Mouse (Mus musculus) lung, embryonic 14.5 days (tissue): ENCODE measurements around the gene Itga2b. TPM values are rescaled to one million over a fixed set of nuclear protein-coding genes. Genes with fewer than 3 reads are reported as not detected.

Source experiments
- ATAC-seq: fragments of 200-750 bp; cut with Nextera tagmentation; 2 replicates; pipeline ENCODE4 v1.8.0; 2017; ENCODE audit warnings: mild to moderate bottlenecking, moderate TSS enrichment, moderate library complexity; ENCODE audit not compliant: insufficient read depth
- DNase-seq: peaks from one replicate; pipeline ENCODE4 v3.0.0-alpha.2; 2015
- H3K27ac ChIP-seq: fragments of 300-500 bp; sonication (generic); 2 replicates; pipeline ENCODE4 v1.5.1; 2014; ENCODE audit warnings: low read depth, mild to moderate bottlenecking, moderate library complexity
- H3K27me3 ChIP-seq: fragments of 300-500 bp; sonication (generic); 2 replicates; pipeline ENCODE4 v1.6.1; 2014; ENCODE audit warnings: low read length, control low read depth; ENCODE audit not compliant: insufficient read depth
- H3K36me3 ChIP-seq: fragments of 300-500 bp; sonication (generic); 2 replicates; pipeline ENCODE4 v1.6.1; 2014; ENCODE audit warnings: control low read depth; ENCODE audit not compliant: insufficient read depth
- H3K4me1 ChIP-seq: fragments of 300-500 bp; sonication (generic); 2 replicates; pipeline ENCODE4 v1.6.1; 2014; ENCODE audit warnings: antibody characterized with exemption, control low read depth; ENCODE audit not compliant: insufficient read depth
- H3K4me2 ChIP-seq: fragments of 300-500 bp; sonication (generic); 2 replicates; pipeline ENCODE4 v1.6.1; 2014; ENCODE audit warnings: mild to moderate bottlenecking
- H3K4me3 ChIP-seq: fragments of 300-500 bp; sonication (generic); 2 replicates; pipeline ENCODE4 v1.5.1; 2014; ENCODE audit warnings: low read depth, low read length
- H3K9ac ChIP-seq: fragments of 300-500 bp; sonication (generic); 2 replicates; pipeline ENCODE4 v1.6.1; 2014
- H3K9me3 ChIP-seq: fragments of 300-500 bp; sonication (generic); 2 replicates; pipeline ENCODE4 v1.6.1; 2016; ENCODE audit warnings: low read depth, low read length, control low read depth
- CTCF ChIP-seq: IDR thresholded peaks from 2 replicates; pipeline ENCODE4 v1.5.1; 2016; ENCODE audit warnings: antibody characterized with exemption, low read depth
- WGBS: fragments of 180-500 bp; shearing (Covaris S2); extraction: QIAGEN DNeasy Blood & Tissue Kit; methylation state at CpG from one replicate; pipeline ENCODE4 v1.1.7; 2014; 5-methylcytosine and 5-hydroxymethylcytosine counted together
- polyA plus RNA-seq: library from polyadenylated mRNA; unstranded; fragments of >200 nt; fragmentation: Nextera tagmentation; extraction: Ambion mirVana; gene quantifications from 2 replicates; pipeline ENCODE4 v1.2.1, GENCODE M21; 2014

Itga2b gene
- polyA plus RNA-seq, 1 experiment from 2014 or later: 10.1 TPM

DNA sequence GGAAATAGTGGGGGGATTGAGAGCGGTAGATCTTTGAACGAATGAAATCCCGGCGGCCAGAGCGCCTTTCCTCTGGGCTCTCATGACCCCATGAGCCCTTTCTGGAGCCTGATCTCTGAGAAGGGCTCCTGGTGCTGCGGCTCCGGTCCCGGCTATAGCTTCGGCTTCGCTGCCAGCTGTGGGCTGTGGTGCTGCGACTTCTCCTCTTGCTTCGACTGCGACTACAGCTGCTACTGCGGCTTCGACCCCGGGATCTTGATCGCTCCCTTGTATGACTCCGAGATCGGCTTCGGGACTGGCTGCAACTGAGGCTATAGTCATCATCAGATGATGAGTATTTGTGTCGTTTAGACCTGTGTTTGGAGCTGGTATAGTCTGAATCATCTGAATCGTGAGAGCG is 9.7 kb upstream of the Itga2b start:
- WGBS: 95% methylated on average over 23 of the region's 23 CpGs
- ATAC-seq: no peak
- no peak for TF ChIP-seq CTCF

DNA sequence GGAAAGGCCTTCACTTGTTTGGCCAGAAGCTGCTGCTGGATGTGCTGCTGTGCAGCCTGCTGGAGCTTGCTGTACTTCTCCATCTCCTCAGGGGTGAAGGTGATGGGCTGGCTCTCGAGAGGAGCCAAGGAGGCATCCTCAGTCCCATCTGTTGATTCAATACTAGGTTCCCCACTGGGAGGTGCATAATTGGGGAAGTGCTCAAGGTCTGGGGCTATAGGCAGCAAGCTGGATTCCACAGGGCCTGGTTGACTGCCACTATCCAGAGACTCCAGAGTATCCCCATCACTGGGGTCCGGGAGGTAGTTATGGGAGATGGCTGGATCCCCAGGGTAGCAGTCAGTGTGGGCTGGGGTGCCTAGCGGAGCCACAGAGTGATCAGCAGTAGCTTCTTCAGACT is 8.7 kb upstream of the Itga2b start:
- no peak for TF ChIP-seq CTCF
- 81% methylated on average over 3 of the region's 3 CpGs for WGBS
- no peaks in the 10 kb centered on the region for H3K4me1 ChIP-seq
- no peak overlapping the region for H3K9ac ChIP-seq
- peaks cover 58% of the 10 kb centered on the region for H3K36me3 ChIP-seq
- H3K9me3 ChIP-seq: no peaks in the 10 kb centered on the region
- ATAC-seq (no peak), DNase-seq (no peak)
- H3K4me3 ChIP-seq: no peak overlapping the region
- no peak overlapping the region for H3K4me2 ChIP-seq
- no peak overlapping the region for H3K27ac ChIP-seq
- no peaks in the 10 kb centered on the region for H3K27me3 ChIP-seq

More for the DNA sequence above, 9.7 kb upstream of the Itga2b start:
- H3K36me3 ChIP-seq: peaks cover 63% of the 10 kb centered on the region
- no peaks in the 10 kb centered on the region for H3K27me3 ChIP-seq
- no peak overlapping the region for H3K9ac ChIP-seq
- H3K9me3 ChIP-seq: no peaks in the 10 kb centered on the region
- no peak overlapping the region for H3K4me2 ChIP-seq
- no peak for DNase-seq
- H3K27ac ChIP-seq: no peak overlapping the region
- no peak overlapping the region for H3K4me3 ChIP-seq
- H3K4me1 ChIP-seq: no peaks in the 10 kb centered on the region

DNA sequence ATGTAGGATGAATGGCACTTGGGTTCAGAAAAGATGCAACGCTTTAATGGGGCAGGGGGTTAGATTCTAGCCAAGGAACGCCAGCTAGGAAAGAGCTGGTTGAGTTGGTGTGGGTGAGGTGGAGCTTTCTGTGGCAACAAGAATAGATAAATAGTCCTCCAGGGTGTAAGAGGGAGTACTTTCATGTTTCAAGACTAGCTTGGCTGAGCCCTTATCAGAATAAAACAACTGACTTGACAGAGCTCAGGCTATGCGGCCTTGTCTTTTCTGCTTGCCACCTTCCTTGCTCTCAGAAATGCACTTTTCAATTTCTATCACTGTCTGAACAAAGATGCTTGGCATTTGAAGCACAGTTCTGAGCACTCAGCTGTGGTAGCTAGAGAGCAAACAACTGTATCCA is 5.1 kb upstream of the Itga2b start:
- Histone ChIP-seq H3K9me3 (no peaks in the 10 kb centered on the region), H3K4me1 (no peaks in the 10 kb centered on the region), H3K27ac (no peak overlapping the region), H3K36me3 (peaks cover 31% of the 10 kb centered on the region), H3K4me3 (no peak overlapping the region), H3K4me2 (no peak overlapping the region), H3K27me3 (no peaks in the 10 kb centered on the region), H3K9ac (no peak overlapping the region)
- TF ChIP-seq CTCF: no peak
- ATAC-seq: no peak
- WGBS: 90% methylated on average over 3 of the region's 3 CpGs
- no peak for DNase-seq

DNA sequence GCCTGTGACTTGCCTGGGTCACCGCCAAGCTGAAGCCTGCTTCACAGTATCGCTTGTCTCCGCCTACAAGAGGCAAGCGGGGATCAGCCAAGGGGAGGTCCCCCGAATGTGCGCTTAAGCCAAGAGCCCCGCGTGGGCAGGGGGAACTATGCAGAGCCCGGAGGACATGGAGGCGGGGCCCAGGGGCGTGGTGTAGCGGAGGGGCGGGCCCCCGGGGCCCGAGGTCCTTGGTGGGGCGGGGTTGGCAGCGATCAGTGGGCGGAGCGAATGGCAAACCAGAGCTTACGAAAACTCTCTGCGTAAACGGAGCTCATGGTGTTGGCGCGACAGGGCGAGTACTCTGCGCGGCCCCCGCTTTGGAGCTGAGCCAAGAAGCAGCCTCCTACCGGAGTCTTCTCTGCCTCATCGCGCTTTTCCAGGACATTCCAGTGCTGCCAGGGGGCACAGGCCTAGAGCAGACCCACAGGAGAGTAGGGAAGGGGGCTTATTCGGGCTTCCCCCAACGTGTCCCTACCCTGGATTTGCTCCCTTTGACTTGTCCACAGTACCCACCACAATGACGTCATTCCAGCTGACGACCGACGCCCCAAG is 2.8 kb downstream of the Itga2b start:
- DNase-seq: peak; percentile 99
- TF ChIP-seq CTCF: no peak
- H3K9me3 ChIP-seq: no peaks in the 10 kb centered on the region
- no peaks in the 10 kb centered on the region for H3K27me3 ChIP-seq
- no peaks in the 10 kb centered on the region for H3K36me3 ChIP-seq
- H3K9ac ChIP-seq: peak overlapping the region; percentile 50
- peak overlapping the region; percentile 93 for H3K4me2 ChIP-seq
- H3K27ac ChIP-seq: peak overlapping the region; percentile 71; the same call in 1 of the 2 replicates
- H3K4me3 ChIP-seq: peak overlapping the region; percentile 39
- under 1% methylated on average over 37 of the region's 37 CpGs for WGBS
- H3K4me1 ChIP-seq: peaks cover 16% of the 10 kb centered on the region; the same call in 1 of the 2 replicates
- peak; percentile 95 for ATAC-seq

DNA sequence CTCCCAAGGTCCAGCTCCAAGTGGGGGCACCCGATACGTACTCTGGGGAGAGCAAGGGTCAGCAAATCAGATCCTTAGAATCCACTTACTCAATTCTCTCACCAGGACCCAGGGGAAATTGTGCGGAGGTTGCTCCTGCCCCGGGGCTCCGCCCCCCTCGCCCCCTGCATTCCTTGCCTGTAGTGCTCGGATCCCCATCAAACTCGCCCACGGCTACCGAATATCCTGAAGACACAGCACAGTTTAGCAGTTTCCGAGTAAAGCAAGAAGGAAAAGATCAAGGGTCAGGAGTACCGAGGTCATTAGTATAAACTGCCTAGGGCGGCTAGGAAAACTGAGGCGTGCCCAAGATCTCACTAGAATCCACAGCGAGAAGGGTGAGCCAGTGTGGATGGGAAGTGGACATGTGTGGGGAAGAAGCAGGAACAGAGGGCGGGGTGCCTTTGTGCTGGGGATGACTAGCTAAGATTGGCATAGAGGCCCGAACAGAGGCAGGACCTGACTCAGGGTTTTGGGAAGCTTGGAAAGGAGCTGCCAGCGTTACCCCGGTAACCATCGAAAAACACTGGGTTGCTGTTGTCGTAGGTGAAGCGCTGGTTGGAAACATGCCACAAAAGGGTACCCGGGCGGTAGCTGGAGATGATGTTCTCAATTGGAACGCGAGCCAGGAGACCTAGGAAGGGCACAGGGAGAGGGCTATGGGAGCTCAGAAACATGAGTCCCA is 4.0 kb downstream of the Itga2b start:
- H3K9me3 ChIP-seq: no peaks in the 10 kb centered on the region
- ATAC-seq: no peak
- H3K4me1 ChIP-seq: peaks cover 16% of the 10 kb centered on the region; the same call in 1 of the 2 replicates
- WGBS: 15% methylated on average over 26 of the region's 26 CpGs
- no peak overlapping the region for H3K4me3 ChIP-seq
- H3K9ac ChIP-seq: no peak overlapping the region
- no peak for TF ChIP-seq CTCF
- no peaks in the 10 kb centered on the region for H3K27me3 ChIP-seq
- no peak overlapping the region for H3K27ac ChIP-seq
- no peaks in the 10 kb centered on the region for H3K36me3 ChIP-seq
- H3K4me2 ChIP-seq: peak overlapping the region; percentile 23
- peak; percentile 73 for DNase-seq

DNA sequence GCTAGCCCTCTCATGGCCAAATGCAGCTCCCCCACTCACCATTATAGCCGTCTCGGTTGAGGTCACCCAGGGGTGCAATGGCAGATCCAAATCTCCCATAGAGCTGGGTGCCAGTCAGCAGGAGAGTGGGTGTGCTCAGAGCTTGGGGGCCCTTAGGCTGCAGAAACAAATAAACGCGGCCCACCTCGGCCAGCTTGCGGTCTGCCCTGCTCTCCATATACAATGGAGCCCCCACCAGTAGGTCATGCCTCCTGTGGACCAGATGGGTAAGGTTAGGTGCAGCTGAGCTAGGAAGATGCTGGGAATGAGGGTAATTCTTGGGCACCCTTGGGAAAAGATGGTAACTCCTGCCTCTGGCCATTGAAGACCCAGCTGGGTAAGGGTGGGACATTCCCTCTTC is 5.0 kb downstream of the Itga2b start:
- TF ChIP-seq CTCF: no peak
- H3K36me3 ChIP-seq: no peaks in the 10 kb centered on the region
- no peak overlapping the region for H3K4me2 ChIP-seq
- no peak for ATAC-seq
- no peak overlapping the region for H3K9ac ChIP-seq
- H3K4me1 ChIP-seq: peaks cover 16% of the 10 kb centered on the region; the same call in 1 of the 2 replicates
- DNase-seq: no peak
- H3K4me3 ChIP-seq: no peak overlapping the region
- 88% methylated on average over 6 of the region's 6 CpGs for WGBS
- H3K27me3 ChIP-seq: no peaks in the 10 kb centered on the region
- H3K27ac ChIP-seq: no peak overlapping the region
- H3K9me3 ChIP-seq: no peaks in the 10 kb centered on the region

DNA sequence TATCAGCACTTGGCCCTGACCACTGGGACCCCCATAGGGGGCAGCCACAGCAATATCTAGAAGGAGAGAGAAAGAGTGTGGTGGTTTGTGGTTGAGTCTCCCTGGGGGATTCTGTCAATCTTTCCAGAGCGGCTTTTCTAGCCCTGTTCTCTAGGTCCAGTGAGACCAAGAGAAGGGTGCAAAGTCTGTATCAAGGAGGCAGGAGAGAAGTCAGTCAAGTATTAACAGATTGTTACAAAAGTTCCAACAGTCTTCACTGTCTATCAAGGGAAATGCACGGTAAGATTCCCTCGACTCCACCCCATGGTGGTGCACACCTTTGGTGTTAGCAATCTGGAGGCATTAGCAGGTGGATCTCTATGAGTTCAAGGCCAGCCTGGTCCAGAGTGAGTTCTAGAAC is 8.2 kb downstream of the Itga2b start:
- no peak for DNase-seq
- Histone ChIP-seq H3K4me3 (no peak overlapping the region), H3K27ac (no peak overlapping the region), H3K4me2 (no peak overlapping the region), H3K27me3 (0 out of 2 replicates have a peak, but pooled peaks cover 3% of the 10 kb centered on the region), H3K9ac (no peak overlapping the region), H3K9me3 (no peaks in the 10 kb centered on the region), H3K36me3 (no peaks in the 10 kb centered on the region), H3K4me1 (peaks cover 9% of the 10 kb centered on the region; the same call in 1 of the 2 replicates)
- 75% methylated on average over 3 of the region's 3 CpGs for WGBS
- TF ChIP-seq CTCF: no peak
- no peak for ATAC-seq
